Mouse (Mus musculus): ENCODE data around the gene Sgsm1. TPM values are rescaled to one million over a fixed set of nuclear protein-coding genes. Genes with fewer than 3 reads are reported as not detected.

Sgsm1 gene
- polyA plus RNA-seq, 1 experiment from 2014 or later, result 15.7 TPM

DNA sequence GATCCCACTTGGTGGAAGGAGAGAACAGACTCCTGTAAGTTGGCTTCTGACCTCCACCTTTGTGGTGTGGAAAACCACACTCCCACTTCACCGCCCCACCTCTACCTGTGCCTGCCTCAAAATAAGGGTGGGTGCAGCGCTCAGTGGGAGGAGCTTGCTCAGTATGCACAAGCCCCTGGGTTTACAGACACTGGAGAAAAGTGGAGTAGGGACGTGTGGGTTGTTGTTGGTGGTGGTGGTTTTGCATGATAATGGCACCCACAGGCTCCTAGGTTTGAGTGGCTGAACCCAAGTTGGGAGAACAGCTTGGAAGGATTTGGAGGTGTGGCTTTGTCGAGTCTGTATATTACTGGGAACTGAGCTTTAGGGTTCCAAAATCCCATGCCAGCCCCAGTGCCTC lies 22.3 kb upstream of the Sgsm1 start:
- H3K9me3 ChIP-seq (ENCODE audit: control insufficient read depth, low read length), result peaks cover 4% of the 10 kb centered on the region; the same call in 1 of the 2 replicates
- ATAC-seq (replicated peaks; ENCODE audit: low FRiP score) (no peak), DNase-seq (ENCODE audit: low spot score) (no peak)
- H3K27ac ChIP-seq (ENCODE audit: low read depth, low read length), result no peak overlapping the region
- peaks cover 35% of the 10 kb centered on the region for H3K27me3 ChIP-seq (ENCODE audit: control insufficient read depth, insufficient read depth, low read length)
- 64% methylated on average over 4 of the region's 4 CpGs for whole genome bisulfite sequencing
- no peak overlapping the region for H3K4me3 ChIP-seq (ENCODE audit: low read depth, low read length)
- H3K4me1 ChIP-seq (replicated peaks; ENCODE audit: control insufficient read depth, insufficient read depth, low read length), result peaks cover 3% of the 10 kb centered on the region; the same call in 1 of the 2 replicates
- H3K36me3 ChIP-seq (ENCODE audit: control insufficient read depth, insufficient read depth, low read length), result no peaks in the 10 kb centered on the region
- H3K9ac ChIP-seq (ENCODE audit: low read length), result no peak overlapping the region
- H3K4me2 ChIP-seq (ENCODE audit: low read depth, low read length, severe bottlenecking), result no peak overlapping the region

DNA sequence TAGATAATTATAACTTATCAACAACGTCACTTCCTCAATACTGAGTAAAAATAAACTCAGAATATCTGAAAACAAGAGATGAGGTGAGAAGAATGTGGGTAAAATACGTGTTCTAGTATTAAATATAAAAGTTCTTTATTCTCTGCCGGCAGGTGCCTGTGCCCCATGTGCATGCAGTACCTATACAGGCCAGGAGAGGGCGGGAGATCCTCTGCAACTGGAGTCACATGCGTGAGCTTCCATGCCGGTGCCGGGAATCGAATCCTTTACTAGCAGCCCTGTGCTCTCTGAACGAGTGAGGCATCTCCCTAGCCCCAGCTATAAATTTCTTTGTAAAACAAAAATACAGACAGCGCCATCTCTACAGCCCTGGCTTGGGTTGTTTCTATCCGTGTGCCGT lies 21.7 kb upstream of the Sgsm1 start:
- peaks cover 3% of the 10 kb centered on the region; the same call in 1 of the 2 replicates for H3K4me1 ChIP-seq (replicated peaks; ENCODE audit: control insufficient read depth, insufficient read depth, low read length)
- ATAC-seq (replicated peaks; ENCODE audit: low FRiP score), result no peak
- peak; percentile 77 for DNase-seq (ENCODE audit: low spot score)
- no peaks in the 10 kb centered on the region for H3K36me3 ChIP-seq (ENCODE audit: control insufficient read depth, insufficient read depth, low read length)
- H3K27me3 ChIP-seq (ENCODE audit: control insufficient read depth, insufficient read depth, low read length), result peaks cover 35% of the 10 kb centered on the region
- 36% methylated on average over 12 of the region's 12 CpGs for WGBS
- H3K9ac ChIP-seq (ENCODE audit: low read length), result no peak overlapping the region
- no peak overlapping the region for H3K27ac ChIP-seq (ENCODE audit: low read depth, low read length)
- H3K4me3 ChIP-seq (ENCODE audit: low read depth, low read length), result no peak overlapping the region
- H3K9me3 ChIP-seq (ENCODE audit: control insufficient read depth, low read length), result peaks cover 4% of the 10 kb centered on the region; the same call in 1 of the 2 replicates
- H3K4me2 ChIP-seq (ENCODE audit: low read depth, low read length, severe bottlenecking), result no peak overlapping the region

DNA sequence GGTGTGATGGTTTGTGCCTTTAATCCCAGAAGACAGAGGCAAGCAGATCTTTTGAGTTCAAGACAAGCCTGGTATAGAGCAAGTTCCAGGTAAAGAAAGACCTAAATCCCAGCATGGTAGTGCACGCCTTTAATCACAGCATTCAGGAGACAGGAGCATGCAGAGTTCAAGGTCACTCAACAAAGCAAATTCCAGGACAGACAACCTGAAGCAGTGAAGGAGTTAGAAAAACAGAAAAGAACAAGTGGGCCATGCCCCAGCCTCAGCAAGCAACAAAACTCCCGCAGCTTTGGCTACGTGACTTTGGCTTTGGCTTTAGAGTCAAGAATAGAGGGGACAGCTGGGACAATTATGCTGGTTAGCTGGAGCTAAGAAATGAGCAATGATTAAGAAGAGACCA lies 19.6 kb upstream of the Sgsm1 start:
- Histone ChIP-seq H3K9me3 (ENCODE audit: control insufficient read depth, low read length) (peaks cover 4% of the 10 kb centered on the region; the same call in 1 of the 2 replicates), H3K4me1 (replicated peaks; ENCODE audit: control insufficient read depth, insufficient read depth, low read length) (no peaks in the 10 kb centered on the region; the same call in 1 of the 2 replicates), H3K36me3 (ENCODE audit: control insufficient read depth, insufficient read depth, low read length) (no peaks in the 10 kb centered on the region), H3K9ac (ENCODE audit: low read length) (no peak overlapping the region), H3K27ac (ENCODE audit: low read depth, low read length) (no peak overlapping the region), H3K27me3 (ENCODE audit: control insufficient read depth, insufficient read depth, low read length) (peaks cover 19% of the 10 kb centered on the region), H3K4me2 (ENCODE audit: low read depth, low read length, severe bottlenecking) (no peak overlapping the region), H3K4me3 (ENCODE audit: low read depth, low read length) (no peak overlapping the region)
- DNase-seq (ENCODE audit: low spot score), result no peak
- no peak for ATAC-seq (replicated peaks; ENCODE audit: low FRiP score)
- WGBS, result 87% methylated on average over 3 of the region's 3 CpGs

DNA sequence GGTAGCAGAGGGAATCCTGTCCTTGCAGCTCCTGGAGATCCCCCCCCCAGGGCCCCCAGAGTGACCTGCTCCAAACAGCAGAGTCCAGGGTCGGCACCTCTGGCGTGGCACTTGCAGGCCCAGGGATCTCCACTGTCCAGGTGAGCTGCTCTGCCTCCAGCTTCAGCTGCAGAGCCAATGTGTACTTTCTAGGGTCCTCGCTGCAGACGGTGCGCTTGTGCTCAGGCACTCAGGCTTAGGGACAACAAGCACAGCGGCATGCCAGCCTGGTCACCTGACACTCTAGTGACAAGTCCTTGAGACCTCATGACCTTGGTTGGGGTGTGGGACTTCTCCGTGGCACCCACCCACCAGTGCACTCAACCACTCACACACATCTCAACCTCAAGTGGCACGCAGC lies 18.9 kb upstream of the Sgsm1 start:
- peaks cover 4% of the 10 kb centered on the region; the same call in 1 of the 2 replicates for H3K9me3 ChIP-seq (ENCODE audit: control insufficient read depth, low read length)
- no peaks in the 10 kb centered on the region for H3K36me3 ChIP-seq (ENCODE audit: control insufficient read depth, insufficient read depth, low read length)
- no peak overlapping the region for H3K4me3 ChIP-seq (ENCODE audit: low read depth, low read length)
- H3K4me1 ChIP-seq (replicated peaks; ENCODE audit: control insufficient read depth, insufficient read depth, low read length), result no peaks in the 10 kb centered on the region
- no peak overlapping the region for H3K27ac ChIP-seq (ENCODE audit: low read depth, low read length)
- WGBS, result 88% methylated on average over 8 of the region's 8 CpGs
- DNase-seq (ENCODE audit: low spot score) (no peak), ATAC-seq (replicated peaks; ENCODE audit: low FRiP score) (no peak)
- no peak overlapping the region for H3K9ac ChIP-seq (ENCODE audit: low read length)
- H3K4me2 ChIP-seq (ENCODE audit: low read depth, low read length, severe bottlenecking), result no peak overlapping the region
- H3K27me3 ChIP-seq (ENCODE audit: control insufficient read depth, insufficient read depth, low read length), result peaks cover 15% of the 10 kb centered on the region

DNA sequence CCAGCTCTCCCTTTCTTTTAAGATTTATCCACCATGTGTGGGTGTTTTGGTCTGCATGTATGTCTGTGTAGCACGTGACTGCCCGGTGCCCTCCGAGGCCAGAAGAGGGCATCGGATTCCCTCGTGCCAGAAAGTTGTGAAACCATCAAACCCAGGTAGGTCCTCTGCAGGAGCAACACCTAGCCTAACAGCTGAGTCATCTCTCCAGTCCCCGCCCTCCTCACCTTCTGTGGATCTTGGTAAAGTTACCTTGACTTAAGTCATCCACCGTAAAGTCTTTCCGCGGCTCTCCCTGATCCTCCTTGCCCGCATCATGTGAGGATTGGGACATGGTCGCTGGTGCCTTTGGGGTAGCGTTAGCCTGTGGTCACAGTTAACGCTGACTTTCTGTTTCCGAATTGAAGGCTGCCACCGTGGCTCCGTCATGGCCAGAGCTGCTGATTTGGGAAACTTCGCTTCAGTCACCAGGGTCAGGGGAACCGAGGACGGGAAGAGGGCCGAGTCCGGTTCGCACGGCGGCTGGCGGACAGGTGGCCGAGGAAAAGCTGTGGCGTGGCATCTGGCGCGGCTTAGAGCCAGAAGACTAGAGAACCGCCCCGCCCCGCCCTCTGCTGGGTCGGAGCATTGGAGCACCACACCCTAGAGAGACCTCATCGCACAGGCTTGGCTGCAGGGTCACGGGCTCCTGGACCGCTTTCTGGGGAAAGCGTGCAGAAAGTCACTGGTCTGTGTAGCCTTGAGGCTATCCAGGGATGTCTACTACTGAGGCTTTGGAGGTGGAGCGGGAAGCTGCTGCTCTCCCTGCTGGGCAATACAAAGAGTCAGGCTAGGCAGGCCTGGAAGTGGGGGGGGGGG lies 13.4 kb upstream of the Sgsm1 start:
- Histone ChIP-seq H3K27me3 (ENCODE audit: control insufficient read depth, insufficient read depth, low read length) (peaks cover 7% of the 10 kb centered on the region), H3K4me3 (ENCODE audit: low read depth, low read length) (peak overlapping the region; percentile 27), H3K9ac (ENCODE audit: low read length) (peak overlapping the region; percentile 29), H3K36me3 (ENCODE audit: control insufficient read depth, insufficient read depth, low read length) (no peaks in the 10 kb centered on the region), H3K27ac (ENCODE audit: low read depth, low read length) (no peak overlapping the region), H3K4me2 (ENCODE audit: low read depth, low read length, severe bottlenecking) (peak overlapping the region; percentile 69), H3K9me3 (ENCODE audit: control insufficient read depth, low read length) (peaks cover 4% of the 10 kb centered on the region; the same call in 1 of the 2 replicates), H3K4me1 (replicated peaks; ENCODE audit: control insufficient read depth, insufficient read depth, low read length) (peaks cover 7% of the 10 kb centered on the region)
- DNase-seq (ENCODE audit: low spot score), result peak; percentile 68
- ATAC-seq (replicated peaks; ENCODE audit: low FRiP score), result peak; percentile 42
- WGBS, result 5% methylated on average over 38 of the region's 38 CpGs

DNA sequence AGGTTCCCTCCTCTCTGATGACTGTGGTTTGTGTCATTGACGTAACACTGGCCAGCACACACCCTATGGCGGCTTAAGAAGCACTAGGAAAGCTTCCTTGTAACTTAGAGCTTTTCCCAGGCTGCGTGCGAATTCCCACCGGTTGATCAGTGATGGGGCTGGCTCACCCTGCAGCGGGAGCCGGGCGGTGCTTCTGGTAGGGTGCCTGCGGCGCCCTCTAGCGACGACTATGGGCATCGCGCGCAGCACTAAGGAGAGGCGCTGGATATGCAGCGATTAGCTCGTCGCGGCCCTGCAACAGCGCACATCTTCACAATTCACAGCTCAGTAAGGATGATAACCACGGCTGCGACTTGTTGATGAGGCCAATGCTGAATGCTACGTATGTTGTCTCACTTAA lies 3.4 kb upstream of the Sgsm1 start:
- Histone ChIP-seq H3K4me3 (ENCODE audit: low read depth, low read length) (no peak overlapping the region), H3K27me3 (ENCODE audit: control insufficient read depth, insufficient read depth, low read length) (peaks cover 12% of the 10 kb centered on the region), H3K27ac (ENCODE audit: low read depth, low read length) (no peak overlapping the region), H3K4me1 (replicated peaks; ENCODE audit: control insufficient read depth, insufficient read depth, low read length) (peaks cover 3% of the 10 kb centered on the region; the same call in 1 of the 2 replicates), H3K36me3 (ENCODE audit: control insufficient read depth, insufficient read depth, low read length) (no peaks in the 10 kb centered on the region), H3K4me2 (ENCODE audit: low read depth, low read length, severe bottlenecking) (peak overlapping the region; percentile 43; the same call in 1 of the 2 replicates), H3K9me3 (ENCODE audit: control insufficient read depth, low read length) (no peaks in the 10 kb centered on the region; the same call in 1 of the 2 replicates), H3K9ac (ENCODE audit: low read length) (no peak overlapping the region; the same call in 1 of the 2 replicates)
- 0 out of 2 replicates have a peak, but pooled peaks have one; percentile 45 for ATAC-seq (replicated peaks; ENCODE audit: low FRiP score)
- DNase-seq (ENCODE audit: low spot score), result peak; percentile 92
- 0% methylated on average over 24 of the region's 24 CpGs for WGBS

DNA sequence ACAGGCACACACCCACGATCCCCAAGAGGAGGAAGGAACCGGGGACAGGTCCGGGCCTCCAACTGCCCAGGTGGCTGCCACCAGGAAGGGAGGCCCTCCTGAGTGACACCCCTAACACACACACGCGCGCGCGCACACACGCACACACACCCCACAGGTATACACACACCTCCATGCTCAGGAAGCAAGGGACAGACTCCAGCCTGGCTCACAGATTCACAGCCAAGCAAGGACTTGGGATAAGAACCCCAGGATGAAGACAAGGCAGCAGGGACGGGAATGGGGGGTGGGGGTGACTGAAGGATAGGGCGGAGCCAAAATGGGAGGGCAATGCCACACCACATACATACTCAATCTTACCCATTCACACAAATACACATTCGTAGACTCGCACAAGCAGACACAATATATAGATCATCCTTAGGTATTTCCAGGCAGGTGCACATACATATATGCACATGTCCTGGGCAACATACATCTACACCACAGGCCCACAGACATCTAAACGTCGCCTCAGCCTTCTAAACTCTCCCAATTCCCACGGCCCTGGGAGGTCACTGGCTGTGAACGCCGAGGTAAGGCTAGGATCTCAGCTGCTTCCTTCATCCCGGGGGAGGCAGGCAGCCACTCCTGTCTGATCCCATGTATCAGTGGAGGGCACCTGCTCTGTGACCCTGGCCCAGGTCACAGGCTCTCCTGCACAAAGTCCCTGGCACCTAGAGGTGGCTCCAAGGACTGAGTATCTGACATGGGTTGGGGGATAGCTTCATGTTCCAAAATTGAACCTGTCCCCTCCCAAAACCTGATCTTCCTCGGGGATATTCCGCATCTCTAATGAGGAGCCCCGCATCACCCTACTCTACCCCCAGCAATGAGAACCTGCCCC lies 852 bp downstream of the Sgsm1 start:
- Histone ChIP-seq H3K36me3 (ENCODE audit: control insufficient read depth, insufficient read depth, low read length) (no peaks in the 10 kb centered on the region), H3K4me1 (replicated peaks; ENCODE audit: control insufficient read depth, insufficient read depth, low read length) (peaks cover 13% of the 10 kb centered on the region), H3K27me3 (ENCODE audit: control insufficient read depth, insufficient read depth, low read length) (peaks cover 11% of the 10 kb centered on the region), H3K9me3 (ENCODE audit: control insufficient read depth, low read length) (no peaks in the 10 kb centered on the region; the same call in 1 of the 2 replicates), H3K9ac (ENCODE audit: low read length) (no peak overlapping the region; the same call in 1 of the 2 replicates), H3K4me2 (ENCODE audit: low read depth, low read length, severe bottlenecking) (peak overlapping the region; percentile 93), H3K27ac (ENCODE audit: low read depth, low read length) (no peak overlapping the region), H3K4me3 (ENCODE audit: low read depth, low read length) (peak overlapping the region; percentile 56)
- DNase-seq (ENCODE audit: low spot score) (no peak), ATAC-seq (replicated peaks; ENCODE audit: low FRiP score) (no peak)
- 60% methylated on average over 22 of the region's 22 CpGs for WGBS

DNA sequence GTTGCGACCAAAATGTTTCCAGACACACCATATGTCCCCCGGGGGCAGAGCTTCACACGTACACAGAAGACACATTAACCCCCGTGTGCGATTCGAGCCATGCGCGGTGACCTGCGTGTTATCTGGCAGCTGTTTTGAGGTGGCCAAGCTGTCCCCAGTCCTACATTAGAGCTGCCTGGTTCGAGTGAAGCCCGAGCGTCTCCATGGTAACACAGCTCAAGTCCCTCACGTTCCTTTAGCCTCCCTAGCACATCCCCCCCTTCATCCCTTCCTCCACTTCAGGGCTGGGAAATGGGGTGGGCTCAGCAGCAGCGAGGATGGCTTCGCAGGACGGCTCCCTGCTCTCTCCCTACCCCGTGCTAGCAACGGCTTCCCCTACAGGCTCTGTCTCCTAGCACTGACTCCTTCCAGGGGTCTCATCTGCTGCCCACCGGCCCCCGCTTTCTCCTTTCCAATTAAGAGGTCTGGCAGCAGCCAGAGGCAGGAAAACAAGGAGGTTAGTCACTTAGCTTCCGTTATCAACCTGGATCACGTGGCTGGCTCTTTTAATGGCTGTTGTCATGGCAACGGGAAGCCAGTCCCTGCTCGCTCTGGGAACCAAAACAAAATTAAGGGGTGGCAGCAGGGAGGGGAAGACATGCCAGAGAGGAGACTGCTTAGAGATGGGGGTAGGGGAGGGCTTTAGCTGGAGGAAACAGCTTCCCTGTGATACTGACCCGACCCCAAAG lies 3.7 kb downstream of the Sgsm1 start:
- DNase-seq (ENCODE audit: low spot score) (peak; percentile 86), ATAC-seq (replicated peaks; ENCODE audit: low FRiP score) (peak; percentile 81)
- Histone ChIP-seq H3K36me3 (ENCODE audit: control insufficient read depth, insufficient read depth, low read length) (no peaks in the 10 kb centered on the region), H3K27ac (ENCODE audit: low read depth, low read length) (peak overlapping the region; percentile 82), H3K9me3 (ENCODE audit: control insufficient read depth, low read length) (no peaks in the 10 kb centered on the region), H3K27me3 (ENCODE audit: control insufficient read depth, insufficient read depth, low read length) (peaks cover 11% of the 10 kb centered on the region), H3K4me3 (ENCODE audit: low read depth, low read length) (peak overlapping the region; percentile 30), H3K4me1 (replicated peaks; ENCODE audit: control insufficient read depth, insufficient read depth, low read length) (peaks cover 11% of the 10 kb centered on the region), H3K9ac (ENCODE audit: low read length) (peak overlapping the region; percentile 53), H3K4me2 (ENCODE audit: low read depth, low read length, severe bottlenecking) (peak overlapping the region; percentile 70)
- 3% methylated on average over 25 of the region's 25 CpGs for WGBS

Measured in forebrain, embryonic 11.5 days (tissue).